Mouse (Mus musculus) neural tube, embryonic 11.5 days (tissue): ENCODE data around the gene P3h3. TPM values are rescaled to one million over a fixed set of nuclear protein-coding genes. Genes with fewer than 3 reads are reported as not detected.

Source experiments
- ATAC-seq: fragments of 200-750 bp; cut with Nextera tagmentation; 2 replicates; pipeline ENCODE4 v1.8.0; 2017; ENCODE audit warnings: moderate number of reproducible peaks, mild to moderate bottlenecking, moderate TSS enrichment, moderate library complexity; ENCODE audit not compliant: insufficient read depth, low FRiP score, low TSS enrichment
- DNase-seq: peaks from one replicate; pipeline ENCODE4 v3.0.0-alpha.2; 2015; ENCODE audit warnings: low spot score
- H3K27ac ChIP-seq: fragments of 300-500 bp; sonication (generic); 2 replicates; pipeline ENCODE4 v1.5.1; 2014; ENCODE audit warnings: low read depth, mild to moderate bottlenecking, low read length
- H3K27me3 ChIP-seq: fragments of 300-500 bp; sonication (generic); 2 replicates; pipeline ENCODE4 v1.6.1; 2014; ENCODE audit warnings: mild to moderate bottlenecking, low read length, mixed read lengths; ENCODE audit not compliant: control insufficient read depth, insufficient read depth
- H3K36me3 ChIP-seq: fragments of 300-500 bp; sonication (generic); 2 replicates; pipeline ENCODE4 v1.6.1; 2014; ENCODE audit warnings: mild to moderate bottlenecking, low read length, moderate library complexity, mixed read lengths; ENCODE audit not compliant: control insufficient read depth, insufficient read depth
- H3K4me1 ChIP-seq: fragments of 300-500 bp; sonication (generic); 2 replicates; pipeline ENCODE4 v1.6.1; 2014; ENCODE audit warnings: low read length, mixed read lengths; ENCODE audit not compliant: control insufficient read depth, insufficient read depth
- H3K4me2 ChIP-seq: fragments of 300-500 bp; sonication (generic); 2 replicates; pipeline ENCODE4 v1.6.1; 2014; ENCODE audit warnings: low read depth, mild to moderate bottlenecking, moderate library complexity
- H3K4me3 ChIP-seq: fragments of 300-500 bp; sonication (generic); 2 replicates; pipeline ENCODE4 v1.5.1; 2014; ENCODE audit warnings: low read depth, low read length
- H3K9ac ChIP-seq: fragments of 300-500 bp; sonication (generic); 2 replicates; pipeline ENCODE4 v1.6.1; 2014; ENCODE audit warnings: mild to moderate bottlenecking, low read length
- H3K9me3 ChIP-seq: fragments of 300-500 bp; sonication (generic); 2 replicates; pipeline ENCODE4 v1.6.1; 2016; ENCODE audit warnings: low read length; ENCODE audit not compliant: control insufficient read depth
- WGBS: fragments of 180-500 bp; shearing (Covaris S2); extraction: QIAGEN DNeasy Blood & Tissue Kit; methylation state at CpG from one replicate; pipeline ENCODE4 v1.1.7; 2014; 5-methylcytosine and 5-hydroxymethylcytosine counted together
- polyA plus RNA-seq: library from polyadenylated mRNA; unstranded; fragments of >200 nt; fragmentation: Nextera tagmentation; extraction: Ambion mirVana; gene quantifications from 2 replicates; pipeline ENCODE4 v1.2.1, GENCODE M21; 2014

P3h3 gene
- polyA plus RNA-seq, 1 experiment from 2014 or later = 14.6 TPM

- Histone ChIP-seq H3K36me3 (no peaks in the 10 kb centered on the region), H3K27ac (no peak overlapping the region), H3K4me1 (peaks cover 25% of the 10 kb centered on the region), H3K27me3 (no peaks in the 10 kb centered on the region), H3K9ac (no peak overlapping the region), H3K4me3 (no peak overlapping the region), H3K9me3 (no peaks in the 10 kb centered on the region), H3K4me2 (no peak overlapping the region)
- ATAC-seq (no peak), DNase-seq (no peak)
- 83% methylated on average over 19 of the region's 19 CpGs for WGBS
These were observed 3.7 kb upstream of the P3h3 start for GRCm38 (mm10) chr6:124861266-124861665.

GRCm38 (mm10) chr6:124860511-124860910 is 3.0 kb upstream of the P3h3 start:
- H3K4me2 ChIP-seq = no peak overlapping the region

DNA sequence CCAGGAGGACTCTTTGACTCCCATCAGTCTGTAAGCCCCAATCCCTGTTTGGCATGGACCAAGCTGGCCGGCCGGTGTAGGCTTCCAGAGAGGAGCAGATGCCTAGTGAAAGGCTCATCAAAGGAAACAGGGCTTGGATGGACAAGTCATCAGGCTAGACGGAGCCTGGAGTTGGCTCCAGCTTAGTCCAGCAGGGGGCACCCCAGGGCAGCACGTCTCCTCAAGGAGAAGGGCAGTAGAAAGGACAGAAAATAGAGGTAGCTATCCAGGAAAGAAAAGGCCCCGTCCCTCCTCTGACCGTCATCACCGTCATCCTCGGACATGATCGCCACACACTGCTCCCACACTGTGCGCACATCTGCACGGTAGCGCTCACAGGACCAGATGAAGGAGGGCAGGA is 2.2 kb upstream of the P3h3 start:
- Histone ChIP-seq H3K4me3 (no peak overlapping the region), H3K4me2 (no peak overlapping the region), H3K4me1 (peaks cover 25% of the 10 kb centered on the region), H3K36me3 (no peaks in the 10 kb centered on the region), H3K27ac (0 out of 2 replicates have a peak overlapping the region, but pooled peaks have one; percentile 20), H3K9me3 (no peaks in the 10 kb centered on the region), H3K9ac (peak overlapping the region; percentile 32), H3K27me3 (no peaks in the 10 kb centered on the region)
- WGBS = 8% methylated on average over 12 of the region's 12 CpGs
- DNase-seq (peak; percentile 88), ATAC-seq (peak; percentile 4; the same call in 1 of the 2 replicates)

More at GRCm38 (mm10) chr6:124860511-124860910, 3.0 kb upstream of the P3h3 start:
- Histone ChIP-seq H3K27ac (no peak overlapping the region), H3K9me3 (no peaks in the 10 kb centered on the region), H3K4me3 (no peak overlapping the region), H3K27me3 (no peaks in the 10 kb centered on the region), H3K36me3 (no peaks in the 10 kb centered on the region), H3K4me1 (peaks cover 25% of the 10 kb centered on the region), H3K9ac (no peak overlapping the region)
- WGBS = 90% methylated on average over 9 of the region's 9 CpGs
- DNase-seq (no peak), ATAC-seq (no peak)

DNA sequence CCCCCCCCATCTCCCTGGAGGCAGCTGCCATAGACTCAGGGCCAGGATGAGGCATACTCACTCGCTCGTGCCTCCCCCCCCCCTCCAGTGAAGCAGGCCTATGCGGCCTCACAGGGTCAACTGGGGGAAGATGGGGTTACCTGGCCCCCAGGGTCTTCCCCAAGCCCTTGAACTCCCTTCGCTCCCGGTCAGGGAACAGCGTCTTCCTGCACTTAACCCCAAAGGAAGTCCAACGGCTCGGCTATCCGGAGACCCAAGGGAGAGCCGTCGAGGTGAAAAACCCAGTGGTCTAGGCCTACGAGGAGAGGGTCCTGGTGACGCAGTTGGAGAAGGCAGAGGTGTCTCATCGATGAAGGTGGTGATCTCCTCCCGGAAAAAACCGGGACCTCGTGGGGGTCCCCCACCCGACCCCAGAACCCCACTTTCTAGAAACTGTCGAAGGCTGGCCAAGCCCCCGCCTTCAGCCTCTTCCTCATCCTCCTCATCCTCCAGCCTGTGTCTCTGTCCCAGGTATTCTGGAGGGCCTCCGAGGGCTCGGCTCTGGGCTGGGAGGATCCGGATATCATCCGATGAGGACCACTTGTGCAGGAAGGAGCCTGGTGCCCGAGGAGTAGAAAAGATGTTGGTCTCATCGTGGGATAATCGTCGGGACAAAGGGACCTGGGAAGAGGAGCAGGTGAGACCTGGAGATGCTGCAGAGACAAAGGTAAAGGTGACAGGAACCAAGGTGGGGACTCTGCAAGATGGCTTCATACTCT is 1.2 kb upstream of the P3h3 start:
- peaks cover 25% of the 10 kb centered on the region for H3K4me1 ChIP-seq

GRCm38 (mm10) chr6:124857840-124858530 is 433 bp upstream of the P3h3 start:
- H3K27ac ChIP-seq = peak overlapping the region; percentile 95; the same call in 1 of the 2 replicates
- H3K4me2 ChIP-seq = peak overlapping the region; percentile 75
- DNase-seq (no peak), ATAC-seq (no peak)
- peaks cover 21% of the 10 kb centered on the region for H3K4me1 ChIP-seq
- no peaks in the 10 kb centered on the region; the same call in 1 of the 2 replicates for H3K36me3 ChIP-seq
- H3K27me3 ChIP-seq = no peaks in the 10 kb centered on the region
- H3K9ac ChIP-seq = peak overlapping the region; percentile 96
- H3K4me3 ChIP-seq = peak overlapping the region; percentile 78
- 23% methylated on average over 26 of the region's 26 CpGs for WGBS
- H3K9me3 ChIP-seq = no peaks in the 10 kb centered on the region

More for the DNA sequence above, 1.2 kb upstream of the P3h3 start:
- H3K4me3 ChIP-seq = no peak overlapping the region
- ATAC-seq (no peak), DNase-seq (no peak)
- H3K9me3 ChIP-seq = no peaks in the 10 kb centered on the region
- no peaks in the 10 kb centered on the region; the same call in 1 of the 2 replicates for H3K36me3 ChIP-seq
- 71% methylated on average over 28 of the region's 28 CpGs for WGBS
- H3K4me2 ChIP-seq = no peak overlapping the region; the same call in 1 of the 2 replicates
- no peak overlapping the region for H3K27ac ChIP-seq
- no peak overlapping the region for H3K9ac ChIP-seq
- H3K27me3 ChIP-seq = no peaks in the 10 kb centered on the region

DNA sequence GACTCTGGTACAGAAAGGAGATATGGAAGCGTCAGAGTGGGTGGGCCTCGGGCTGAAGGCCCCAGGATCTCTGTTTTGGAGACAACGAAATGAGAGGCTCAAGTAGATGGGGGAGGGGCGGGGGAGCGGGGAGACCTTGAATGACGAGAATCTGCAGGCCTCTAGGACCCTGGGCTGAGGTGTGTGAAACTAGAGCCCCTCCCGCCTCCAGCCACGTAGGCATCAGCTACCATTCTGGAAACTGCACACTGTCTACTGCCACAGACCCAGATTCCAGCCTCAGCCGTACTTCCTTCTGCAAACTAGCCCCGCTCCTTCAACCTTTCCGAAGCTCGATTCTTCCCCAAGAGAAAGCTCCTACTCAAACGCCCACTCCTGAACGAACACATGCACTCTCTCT is 1.2 kb downstream of the P3h3 start:
- ATAC-seq (0 out of 2 replicates have a peak, but pooled peaks have one; percentile 28), DNase-seq (peak; percentile 68)
- Histone ChIP-seq H3K4me1 (peaks cover 10% of the 10 kb centered on the region), H3K27ac (peak overlapping the region; percentile 95; the same call in 1 of the 2 replicates), H3K9me3 (no peaks in the 10 kb centered on the region), H3K4me2 (peak overlapping the region; percentile 75), H3K9ac (peak overlapping the region; percentile 35; the same call in 1 of the 2 replicates), H3K36me3 (no peaks in the 10 kb centered on the region; the same call in 1 of the 2 replicates), H3K4me3 (peak overlapping the region; percentile 78), H3K27me3 (no peaks in the 10 kb centered on the region)
- WGBS = 8% methylated on average over 14 of the region's 14 CpGs

DNA sequence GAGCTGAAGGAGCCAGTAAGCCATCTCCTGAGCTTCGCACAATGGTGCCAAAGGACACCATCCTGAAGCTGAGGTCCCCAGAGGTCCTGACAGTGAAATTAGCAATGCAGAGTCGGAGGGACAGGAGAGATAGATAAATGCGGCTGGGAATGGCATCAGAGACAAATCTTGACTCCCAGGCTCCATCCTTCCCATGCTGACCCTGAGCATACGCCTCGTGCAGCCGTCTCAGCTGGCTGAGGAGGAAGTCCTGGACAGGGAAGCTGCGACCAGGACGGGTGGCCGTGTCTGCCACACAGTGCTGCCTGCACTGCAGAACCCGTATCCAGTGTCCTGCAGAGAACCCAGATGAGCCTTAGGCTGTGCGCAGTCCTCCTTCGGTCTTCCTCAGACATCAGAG is 2.9 kb downstream of the P3h3 start:
- Histone ChIP-seq H3K9me3 (no peaks in the 10 kb centered on the region), H3K27me3 (no peaks in the 10 kb centered on the region), H3K9ac (no peak overlapping the region), H3K36me3 (no peaks in the 10 kb centered on the region; the same call in 1 of the 2 replicates), H3K4me1 (peaks cover 9% of the 10 kb centered on the region), H3K4me3 (no peak overlapping the region), H3K27ac (no peak overlapping the region), H3K4me2 (no peak overlapping the region)
- DNase-seq (no peak), ATAC-seq (no peak)
- 77% methylated on average over 12 of the region's 12 CpGs for WGBS

DNA sequence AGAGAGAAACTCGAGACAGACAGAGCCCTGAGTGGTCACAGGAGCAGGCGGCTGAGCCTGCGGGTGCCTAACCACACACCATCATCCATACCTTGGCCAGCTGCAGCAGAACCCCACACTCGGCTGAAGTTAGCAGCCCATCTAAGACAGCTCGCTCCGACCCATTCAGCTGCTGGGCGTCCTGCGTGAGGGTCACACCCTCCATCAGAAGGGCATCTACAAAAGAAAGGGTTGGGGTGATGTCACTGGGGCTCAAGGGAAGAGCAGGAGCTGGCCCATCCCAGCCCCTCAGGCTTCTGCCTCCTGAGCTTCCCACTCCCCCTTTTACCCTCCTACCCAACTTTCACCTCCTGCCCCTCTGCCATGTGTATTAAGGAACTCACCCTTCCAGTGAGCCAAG is 7.0 kb downstream of the P3h3 start:
- Histone ChIP-seq H3K9me3 (no peaks in the 10 kb centered on the region), H3K4me2 (no peak overlapping the region), H3K36me3 (no peaks in the 10 kb centered on the region; the same call in 1 of the 2 replicates), H3K9ac (no peak overlapping the region), H3K27me3 (no peaks in the 10 kb centered on the region), H3K4me3 (no peak overlapping the region), H3K27ac (no peak overlapping the region), H3K4me1 (0 out of 2 replicates have a peak, but pooled peaks cover 3% of the 10 kb centered on the region)
- ATAC-seq (no peak), DNase-seq (no peak)
- 56% methylated on average over 8 of the region's 8 CpGs for WGBS
